Mouse (Mus musculus): ENCODE data around the gene Sox6. TPM values are rescaled to one million over a fixed set of nuclear protein-coding genes. Genes with fewer than 3 reads are reported as not detected.

Gene Sox6
- polyA plus RNA-seq, 1 experiment = 6.0 TPM

DNA sequence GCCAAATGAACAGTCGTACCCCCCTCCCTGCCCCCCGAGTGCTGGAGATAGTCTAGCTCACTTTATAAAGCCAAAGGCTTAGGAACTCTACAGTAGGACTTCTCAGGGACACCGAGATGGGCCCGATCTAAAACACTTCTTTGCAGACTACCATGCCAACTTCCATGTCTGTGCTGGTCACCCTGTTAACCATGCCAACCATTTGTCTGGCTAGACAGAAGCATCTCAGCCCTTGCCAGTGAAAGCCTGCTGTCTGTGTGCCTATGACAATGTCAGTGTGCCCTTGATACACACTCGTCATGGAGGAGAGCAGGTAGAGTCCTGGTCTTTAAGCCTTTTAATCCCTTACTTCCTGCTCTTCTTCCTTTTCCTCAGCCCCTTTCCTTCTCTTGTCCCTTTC is 527.5 kb downstream of the Sox6 start:
- Histone ChIP-seq H3K4me3 (ENCODE audit: extremely low read depth, insufficient read depth, insufficient read length) (no peak overlapping the region), H3K27me3 (ENCODE audit: control insufficient read depth, insufficient read depth, low read length) (no peaks in the 10 kb centered on the region), H3K4me1 (ENCODE audit: control insufficient read depth, insufficient read depth, insufficient read length) (no peaks in the 10 kb centered on the region), H3K27ac (ENCODE audit: insufficient read depth, low read length) (no peak overlapping the region), H3K36me3 (ENCODE audit: control insufficient read depth, insufficient read depth, low read length) (no peaks in the 10 kb centered on the region)
- WGBS = 93% methylated on average over 5 of the region's 5 CpGs
- DNase-seq (ENCODE audit: low read depth in 1 of 2, low spot score in 2 of 2) = no peak
- TF ChIP-seq POLR2A (IDR thresholded peaks at IDR 0.05; ENCODE audit: low read depth, low read length) = no peak

DNA sequence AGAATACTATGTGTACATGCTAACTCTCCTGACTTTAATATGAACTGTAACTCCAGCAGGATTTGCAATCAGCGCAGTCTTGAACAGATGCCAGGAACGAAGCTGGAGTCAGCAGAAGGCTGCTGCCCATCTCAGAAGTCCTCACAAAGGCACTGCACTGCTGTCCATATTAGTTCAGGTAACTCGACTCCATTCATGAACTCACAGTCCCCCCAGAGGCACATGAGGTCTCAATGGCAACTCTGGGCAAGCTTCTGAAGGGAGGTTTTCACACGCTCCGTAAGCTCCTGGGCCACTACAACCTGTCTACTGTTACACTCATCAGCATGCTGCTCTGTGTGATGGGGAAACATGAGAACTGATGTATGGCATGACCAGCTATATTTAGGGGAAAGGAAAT is 528.6 kb downstream of the Sox6 start:
- WGBS = 92% methylated on average over 5 of the region's 5 CpGs

DNA sequence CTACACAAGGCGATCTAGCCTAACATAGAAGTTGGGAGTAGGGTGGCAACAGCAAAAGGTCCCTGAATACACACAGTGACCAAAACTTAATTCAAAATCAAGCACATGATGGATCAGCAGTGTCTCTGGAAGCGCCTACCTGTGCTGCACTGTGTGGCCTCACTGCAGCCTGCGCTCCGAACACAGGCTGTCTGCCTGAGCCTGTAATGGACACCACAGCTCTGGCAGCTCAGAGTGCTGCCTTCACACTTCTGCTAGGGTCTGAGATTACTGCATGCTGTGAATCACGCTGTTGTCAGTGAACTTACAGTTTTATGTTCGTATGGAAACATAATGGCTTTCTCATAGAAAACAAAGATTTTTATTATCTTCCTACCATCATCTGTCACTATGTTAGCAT is 532.2 kb downstream of the Sox6 start:
- H3K4me1 ChIP-seq (ENCODE audit: control insufficient read depth, insufficient read depth, insufficient read length) = no peaks in the 10 kb centered on the region
- no peaks in the 10 kb centered on the region for H3K36me3 ChIP-seq (ENCODE audit: control insufficient read depth, insufficient read depth, low read length)
- H3K27ac ChIP-seq (ENCODE audit: insufficient read depth, low read length) = no peak overlapping the region
- no peak overlapping the region for H3K4me3 ChIP-seq (ENCODE audit: extremely low read depth, insufficient read depth, insufficient read length)
- TF ChIP-seq CTCF (IDR thresholded peaks at IDR 0.05; ENCODE audit: extremely low read depth, insufficient read depth, insufficient read length, insufficient replicate concordance) (no peak), POLR2A (IDR thresholded peaks at IDR 0.05; ENCODE audit: low read depth, low read length) (no peak)
- DNase-seq (ENCODE audit: low read depth in 1 of 2, low spot score in 2 of 2) = no peak
- 96% methylated on average over 6 of the region's 6 CpGs for WGBS
- no peaks in the 10 kb centered on the region for H3K27me3 ChIP-seq (ENCODE audit: control insufficient read depth, insufficient read depth, low read length)

More for the DNA sequence above, 528.6 kb downstream of the Sox6 start:
- no peaks in the 10 kb centered on the region for H3K27me3 ChIP-seq (ENCODE audit: control insufficient read depth, insufficient read depth, low read length)
- no peaks in the 10 kb centered on the region for H3K36me3 ChIP-seq (ENCODE audit: control insufficient read depth, insufficient read depth, low read length)
- no peak for TF ChIP-seq POLR2A (IDR thresholded peaks at IDR 0.05; ENCODE audit: low read depth, low read length)
- no peak for TF ChIP-seq CTCF (IDR thresholded peaks at IDR 0.05; ENCODE audit: extremely low read depth, insufficient read depth, insufficient read length, insufficient replicate concordance)
- H3K4me1 ChIP-seq (ENCODE audit: control insufficient read depth, insufficient read depth, insufficient read length) = no peaks in the 10 kb centered on the region
- H3K27ac ChIP-seq (ENCODE audit: insufficient read depth, low read length) = no peak overlapping the region
- DNase-seq (ENCODE audit: low read depth in 1 of 2, low spot score in 2 of 2) = no peak
- no peak overlapping the region for H3K4me3 ChIP-seq (ENCODE audit: extremely low read depth, insufficient read depth, insufficient read length)

GRCm38 (mm10) chr7:115501497-115501896 is 537.1 kb downstream of the Sox6 start:
- no peak for TF ChIP-seq CTCF (IDR thresholded peaks at IDR 0.05; ENCODE audit: extremely low read depth, insufficient read depth, insufficient read length, insufficient replicate concordance)
- TF ChIP-seq POLR2A (IDR thresholded peaks at IDR 0.05; ENCODE audit: low read depth, low read length) = no peak
- H3K27me3 ChIP-seq (ENCODE audit: control insufficient read depth, insufficient read depth, low read length) = no peaks in the 10 kb centered on the region
- no peak overlapping the region for H3K4me3 ChIP-seq (ENCODE audit: extremely low read depth, insufficient read depth, insufficient read length)
- no peak overlapping the region for H3K27ac ChIP-seq (ENCODE audit: insufficient read depth, low read length)
- no peaks in the 10 kb centered on the region for H3K4me1 ChIP-seq (ENCODE audit: control insufficient read depth, insufficient read depth, insufficient read length)
- no peaks in the 10 kb centered on the region for H3K36me3 ChIP-seq (ENCODE audit: control insufficient read depth, insufficient read depth, low read length)
- DNase-seq (ENCODE audit: low read depth in 1 of 2, low spot score in 2 of 2) = no peak
- WGBS = 73% methylated on average over 3 of the region's 3 CpGs

GRCm38 (mm10) chr7:115500825-115501224 is 537.8 kb downstream of the Sox6 start:
- Histone ChIP-seq H3K4me3 (ENCODE audit: extremely low read depth, insufficient read depth, insufficient read length) (no peak overlapping the region), H3K4me1 (ENCODE audit: control insufficient read depth, insufficient read depth, insufficient read length) (no peaks in the 10 kb centered on the region), H3K27me3 (ENCODE audit: control insufficient read depth, insufficient read depth, low read length) (no peaks in the 10 kb centered on the region), H3K36me3 (ENCODE audit: control insufficient read depth, insufficient read depth, low read length) (no peaks in the 10 kb centered on the region), H3K27ac (ENCODE audit: insufficient read depth, low read length) (no peak overlapping the region)
- no peak for TF ChIP-seq POLR2A (IDR thresholded peaks at IDR 0.05; ENCODE audit: low read depth, low read length)
- no peak for TF ChIP-seq CTCF (IDR thresholded peaks at IDR 0.05; ENCODE audit: extremely low read depth, insufficient read depth, insufficient read length, insufficient replicate concordance)
- no peak for DNase-seq (ENCODE audit: low read depth in 1 of 2, low spot score in 2 of 2)

GRCm38 (mm10) chr7:115500170-115500569 is 538.4 kb downstream of the Sox6 start:
- H3K4me1 ChIP-seq (ENCODE audit: control insufficient read depth, insufficient read depth, insufficient read length) = no peaks in the 10 kb centered on the region
- no peak overlapping the region for H3K27ac ChIP-seq (ENCODE audit: insufficient read depth, low read length)
- no peaks in the 10 kb centered on the region for H3K36me3 ChIP-seq (ENCODE audit: control insufficient read depth, insufficient read depth, low read length)
- 92% methylated on average over 7 of the region's 7 CpGs for WGBS
- no peak for DNase-seq (ENCODE audit: low read depth in 1 of 2, low spot score in 2 of 2)
- TF ChIP-seq POLR2A (IDR thresholded peaks at IDR 0.05; ENCODE audit: low read depth, low read length) = no peak
- no peak overlapping the region for H3K4me3 ChIP-seq (ENCODE audit: extremely low read depth, insufficient read depth, insufficient read length)
- no peaks in the 10 kb centered on the region for H3K27me3 ChIP-seq (ENCODE audit: control insufficient read depth, insufficient read depth, low read length)

DNA sequence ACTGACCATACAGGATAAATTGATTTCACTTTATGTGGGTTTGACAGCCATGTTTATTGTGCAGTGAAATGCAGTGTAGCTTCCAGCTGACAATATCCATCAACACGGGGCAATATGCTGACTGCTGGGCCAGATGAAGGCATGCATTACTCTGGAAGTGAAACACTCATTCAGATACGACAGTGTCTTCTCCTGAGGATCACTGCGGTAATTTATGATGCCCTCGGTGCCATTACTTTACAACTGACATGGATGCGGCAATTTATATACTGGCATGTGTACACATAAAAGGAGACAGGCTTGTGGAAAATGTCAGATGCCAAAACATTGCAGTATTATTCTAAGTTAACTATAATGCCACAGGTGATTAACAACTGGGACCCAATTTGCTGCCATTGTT is 546.9 kb downstream of the Sox6 start:
- Histone ChIP-seq H3K4me1 (ENCODE audit: control insufficient read depth, insufficient read depth, insufficient read length) (no peaks in the 10 kb centered on the region), H3K4me3 (ENCODE audit: extremely low read depth, insufficient read depth, insufficient read length) (no peak overlapping the region), H3K27me3 (ENCODE audit: control insufficient read depth, insufficient read depth, low read length) (no peaks in the 10 kb centered on the region), H3K27ac (ENCODE audit: insufficient read depth, low read length) (no peak overlapping the region), H3K36me3 (ENCODE audit: control insufficient read depth, insufficient read depth, low read length) (no peaks in the 10 kb centered on the region)
- 93% methylated on average over 5 of the region's 5 CpGs for WGBS
- DNase-seq (ENCODE audit: low read depth in 1 of 2, low spot score in 2 of 2) = no peak
- TF ChIP-seq CTCF (IDR thresholded peaks at IDR 0.05; ENCODE audit: extremely low read depth, insufficient read depth, insufficient read length, insufficient replicate concordance) (no peak), POLR2A (IDR thresholded peaks at IDR 0.05; ENCODE audit: low read depth, low read length) (no peak)
